Mouse (Mus musculus) cerebellum, postnatal 10 days (tissue): ENCODE measurements around the gene Rtl1.

Source experiments
- DNase-seq, 2 experiments: peaks; one replicate each; pipeline ENCODE4 v3.0.0; 2021; ENCODE audit warnings: mixed read lengths in 2 of 2

Gene Rtl1

DNA sequence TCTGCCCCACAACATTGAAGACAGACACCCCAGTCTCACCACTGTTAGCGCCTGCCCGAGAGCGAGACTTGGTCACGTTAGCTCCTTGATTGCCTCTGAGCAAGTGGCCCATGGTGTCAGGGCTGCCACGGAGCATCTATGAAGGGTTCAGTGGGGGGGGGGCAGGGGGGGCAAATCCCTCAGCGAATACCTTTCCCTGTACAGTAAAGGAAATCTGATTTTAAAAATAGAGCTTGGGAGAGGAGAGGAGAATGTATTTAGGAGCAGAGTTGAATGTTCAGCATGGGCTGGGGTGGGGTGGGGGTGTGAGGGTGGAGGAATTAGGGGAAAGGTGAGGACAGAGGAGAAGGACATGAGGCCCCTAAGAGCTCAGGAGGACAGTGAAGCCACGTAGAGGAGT is at the start of gene Rtl1:
Gene Rtl1 (minus strand): TSS at position 101 of the 400 bp plus-strand sequence.
- DNase-seq = no peak

DNA sequence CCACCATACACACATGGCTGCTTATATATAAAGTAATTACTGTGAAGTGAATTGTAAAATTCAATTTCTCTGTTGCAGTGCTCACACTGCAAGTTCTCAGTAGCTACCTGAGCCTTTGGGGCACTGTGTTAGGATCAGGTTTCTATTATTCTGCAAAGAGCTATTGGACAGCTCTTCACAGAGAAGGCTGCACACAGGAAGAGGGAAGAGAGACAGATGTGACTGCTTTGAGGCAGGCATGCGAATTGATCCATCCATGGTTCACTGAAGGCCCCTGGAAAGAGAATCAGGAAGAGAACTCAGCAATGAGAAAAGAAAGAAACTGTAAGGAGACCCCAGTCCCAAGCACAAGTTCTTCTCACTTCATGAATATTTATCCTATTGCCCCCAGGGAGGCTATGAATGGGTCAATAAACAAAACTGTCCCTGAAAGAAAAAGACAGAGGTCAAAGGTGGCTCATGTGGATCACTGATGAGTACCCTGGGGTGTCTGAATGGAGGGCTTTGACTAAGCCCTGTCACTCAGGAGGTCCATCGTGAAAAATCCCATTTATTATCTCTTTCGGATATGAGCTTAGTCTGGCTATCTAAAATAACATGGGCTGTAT is 40.5 kb upstream of the Rtl1 start:
- DNase-seq = no peak

- DNase-seq = no peak
These were observed 31.9 kb upstream of the Rtl1 start for GRCm38 (mm10) chr12:109632035-109632434.

- no peak for DNase-seq
These were observed 28.8 kb upstream of the Rtl1 start for GRCm38 (mm10) chr12:109628887-109629286.

GRCm38 (mm10) chr12:109626910-109627309 is 26.8 kb upstream of the Rtl1 start:
- no peak for DNase-seq

GRCm38 (mm10) chr12:109620196-109620595 is 20.1 kb upstream of the Rtl1 start:
- DNase-seq = peak in 1 of 2 experiments; percentile 55

DNA sequence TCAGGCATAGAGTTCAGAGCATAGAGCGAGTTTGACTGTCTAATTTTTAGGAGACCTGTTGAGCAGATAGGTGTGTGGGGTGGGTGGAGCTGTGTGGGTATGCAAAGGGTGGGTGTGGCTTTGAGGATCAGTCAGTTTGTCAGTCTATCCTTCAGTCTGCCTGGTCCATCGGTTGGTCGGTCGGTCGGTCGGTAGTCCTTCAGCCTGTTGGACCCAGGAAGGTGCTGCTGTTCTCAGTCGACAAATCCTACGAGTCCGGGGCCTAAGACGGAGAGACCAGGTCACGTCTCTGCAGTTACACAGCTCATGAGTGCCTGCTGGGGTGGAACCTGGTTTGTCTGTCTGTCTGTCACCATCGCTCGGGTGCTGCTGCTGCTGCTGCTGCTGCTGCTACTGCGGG is 17.9 kb upstream of the Rtl1 start:
- DNase-seq = no peak

DNA sequence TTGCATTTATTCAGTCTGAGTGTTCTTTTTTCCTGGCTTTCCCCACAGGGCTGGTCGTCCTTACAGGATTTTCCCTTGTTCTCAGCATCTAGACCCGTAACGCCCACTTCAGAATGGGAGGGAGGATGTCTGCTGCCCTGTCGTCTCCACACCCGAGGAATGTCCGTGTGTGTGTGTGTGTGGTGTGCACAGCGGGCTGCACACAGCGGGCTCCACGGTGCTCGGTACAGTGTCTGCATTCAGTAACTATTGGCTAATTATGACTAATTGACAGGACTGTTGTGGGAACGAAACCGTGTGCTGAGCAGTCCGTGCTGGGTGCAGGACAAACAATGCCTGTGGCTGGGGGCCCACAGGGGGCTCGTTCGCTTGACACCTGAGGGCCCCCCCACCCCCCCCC is 17.0 kb upstream of the Rtl1 start:
- no peak for DNase-seq

GRCm38 (mm10) chr12:109615371-109615770 is 15.2 kb upstream of the Rtl1 start:
- DNase-seq = no peak

DNA sequence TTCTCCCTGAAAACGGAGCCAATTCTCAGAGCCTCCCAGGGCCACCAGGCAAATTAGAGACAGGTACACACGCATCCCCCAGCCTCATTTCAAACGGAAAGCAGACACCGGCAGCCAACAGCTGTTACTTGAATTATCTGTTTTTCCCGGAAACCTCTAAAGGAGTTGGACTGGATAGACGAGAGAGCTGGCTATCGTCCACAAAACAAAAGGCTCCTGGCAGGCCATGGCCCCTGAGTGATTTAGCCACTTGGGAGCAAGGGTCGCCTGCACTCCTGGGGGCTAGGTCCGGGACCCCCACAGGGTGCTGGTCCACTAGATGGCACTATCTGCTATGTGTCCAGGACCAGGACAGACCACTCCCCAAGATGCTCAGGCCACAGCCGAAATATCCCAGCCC is 14.3 kb upstream of the Rtl1 start:
- peak in 1 of 2 experiments; percentile 30 for DNase-seq

DNA sequence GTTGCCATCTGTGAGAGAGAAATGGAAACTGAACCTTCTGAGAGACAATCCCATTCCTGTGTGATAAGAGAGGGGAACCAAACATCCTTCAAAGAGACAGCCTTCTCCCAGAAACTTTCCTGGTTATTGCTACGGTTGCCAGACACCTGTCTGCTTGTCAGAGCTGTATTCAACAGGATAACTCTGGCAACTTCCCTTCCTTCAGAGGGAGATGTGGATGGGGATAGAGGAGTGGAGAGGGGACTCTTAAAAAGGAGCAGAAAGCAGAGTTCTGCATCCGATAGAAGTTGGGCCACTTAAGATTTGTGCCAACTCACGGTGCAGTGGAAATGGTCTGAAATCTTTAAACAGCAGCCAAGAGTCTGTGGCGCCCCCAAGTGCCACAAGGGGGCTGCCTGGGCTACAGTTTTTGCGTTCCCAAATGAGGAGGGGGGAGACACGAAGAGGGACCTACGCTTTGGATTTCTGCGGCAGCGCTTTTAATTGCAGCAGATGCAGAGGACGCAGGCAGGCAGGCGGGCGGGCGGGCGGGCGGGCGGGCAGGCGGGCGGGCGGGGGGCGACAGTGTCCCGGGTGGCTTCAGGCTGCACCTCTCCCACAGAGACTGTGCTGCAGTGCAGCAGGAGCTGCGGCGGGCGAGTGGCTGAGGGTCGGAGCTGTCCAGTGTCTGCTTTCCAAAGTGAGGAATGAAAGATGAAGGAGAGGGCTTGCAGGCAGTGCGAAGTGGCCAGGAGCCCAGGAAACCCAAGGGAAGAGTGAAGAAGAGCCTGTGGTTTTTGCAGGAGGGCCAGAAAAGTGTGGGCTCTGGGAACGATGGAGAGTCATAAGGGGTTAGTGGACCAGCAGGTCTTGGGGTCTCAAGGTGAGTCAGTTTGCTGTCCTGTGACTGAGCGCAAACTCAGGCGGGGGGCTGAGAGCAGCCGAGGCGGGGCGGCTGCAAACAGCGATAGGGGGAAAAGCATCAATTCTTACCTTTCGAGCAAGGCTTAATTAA is 12.6 kb upstream of the Rtl1 start:
- no peak for DNase-seq

GRCm38 (mm10) chr12:109608576-109609440 is 8.7 kb upstream of the Rtl1 start:
- DNase-seq = peak; percentile 41 to 60

DNA sequence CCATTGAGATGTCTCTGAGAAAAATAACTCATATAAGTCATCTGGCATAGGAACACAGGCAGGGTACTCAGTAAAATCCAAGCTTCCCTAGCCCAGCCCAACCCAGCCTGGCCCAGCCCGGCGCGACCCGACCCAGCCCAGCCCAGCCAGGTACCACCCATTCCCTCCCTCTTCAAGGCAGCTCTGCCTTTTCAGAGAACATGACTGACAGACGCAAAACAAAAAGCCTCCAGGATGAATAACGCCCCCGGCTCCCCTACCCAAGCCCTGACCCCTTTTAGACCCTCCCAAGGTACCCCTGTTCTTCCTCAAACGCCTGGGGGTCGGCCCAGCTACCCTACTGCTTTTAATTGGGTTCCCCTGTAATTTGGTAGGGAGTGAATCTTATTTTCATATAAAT is 7.8 kb upstream of the Rtl1 start:
- no peak for DNase-seq

DNA sequence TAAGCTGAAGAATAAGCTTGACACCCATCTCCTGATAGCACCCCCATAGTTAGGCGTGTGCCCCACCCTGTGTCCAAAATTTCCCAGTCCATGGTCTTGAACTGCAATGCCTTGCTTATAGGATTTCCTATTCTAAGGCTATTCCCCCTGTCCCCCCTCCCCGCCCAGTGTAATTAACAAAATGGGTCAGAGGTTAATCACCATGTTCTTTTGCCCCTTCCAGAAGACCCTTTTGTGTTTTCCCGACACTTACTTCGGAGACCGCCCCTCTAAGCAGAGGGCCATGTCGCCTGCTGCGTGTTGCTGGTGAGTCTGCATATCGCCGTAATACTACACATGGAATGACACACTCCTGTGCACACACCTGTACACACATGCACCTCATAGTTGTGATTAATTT is 7.1 kb upstream of the Rtl1 start:
- no peak for DNase-seq

DNA sequence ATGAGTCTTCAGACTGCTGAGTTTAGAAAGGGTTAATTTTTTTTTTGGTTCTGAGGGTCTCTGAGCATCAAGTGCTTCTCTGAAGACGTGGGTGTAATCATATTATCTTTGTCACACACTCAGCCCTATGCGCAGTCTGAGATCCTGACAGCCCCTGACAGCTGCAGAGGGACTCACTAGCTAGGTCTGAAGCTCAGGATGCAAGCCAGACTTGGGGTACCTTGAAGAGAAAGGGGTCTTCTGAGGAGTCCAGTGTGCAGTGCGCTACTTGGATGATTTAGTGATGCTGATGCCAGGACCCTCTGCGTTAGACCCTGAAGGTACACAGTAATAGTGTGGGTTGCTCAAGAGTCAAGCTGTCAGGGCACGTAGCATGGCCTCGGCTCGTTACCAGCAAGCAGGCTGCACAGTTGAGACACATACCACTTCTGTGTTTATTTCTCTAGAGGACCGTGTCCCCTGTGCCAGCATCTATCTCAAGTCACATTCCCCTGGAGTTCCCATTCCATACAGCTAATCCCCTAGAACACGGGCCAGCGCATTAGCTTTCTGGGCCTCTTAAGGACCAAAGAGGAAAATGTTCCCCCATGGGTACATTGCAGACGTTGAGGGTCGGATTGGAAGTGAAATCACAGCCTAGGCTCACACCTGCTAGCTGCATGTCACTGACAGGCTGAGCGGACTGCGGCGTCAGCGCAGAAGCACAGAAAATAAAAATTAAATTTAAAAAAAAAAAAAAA is 5.0 kb upstream of the Rtl1 start:
- DNase-seq = no peak

- DNase-seq = peak in 1 of 2 experiments; percentile 38
These were observed 1.4 kb downstream of the Rtl1 start for GRCm38 (mm10) chr12:109598551-109599250.

DNA sequence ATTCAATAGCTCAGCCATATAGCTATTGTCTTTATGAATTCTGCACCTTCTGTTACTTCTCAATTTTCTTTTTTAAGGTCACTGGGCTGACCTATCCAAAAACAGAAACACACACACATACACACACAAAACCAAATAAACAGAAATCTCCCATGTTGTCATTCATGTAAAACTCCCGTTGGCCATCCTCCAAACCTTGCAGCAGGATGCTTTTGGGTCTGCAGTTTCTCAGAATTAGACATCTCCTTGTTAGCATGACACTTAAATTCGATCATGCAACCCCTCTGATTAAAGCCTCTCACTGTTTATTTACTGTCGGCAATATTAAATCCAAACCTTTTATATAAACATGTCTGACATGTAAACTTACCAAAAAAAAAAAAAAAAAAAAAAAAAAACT is 3.4 kb downstream of the Rtl1 start:
- peak; percentile 50 to 55 for DNase-seq

GRCm38 (mm10) chr12:109596232-109596631 is 3.9 kb downstream of the Rtl1 start:
- peak; percentile 28 to 30 for DNase-seq

- peak; percentile 80 to 82 for DNase-seq
These were observed 4.4 kb downstream of the Rtl1 start for GRCm38 (mm10) chr12:109595753-109596152.

DNA sequence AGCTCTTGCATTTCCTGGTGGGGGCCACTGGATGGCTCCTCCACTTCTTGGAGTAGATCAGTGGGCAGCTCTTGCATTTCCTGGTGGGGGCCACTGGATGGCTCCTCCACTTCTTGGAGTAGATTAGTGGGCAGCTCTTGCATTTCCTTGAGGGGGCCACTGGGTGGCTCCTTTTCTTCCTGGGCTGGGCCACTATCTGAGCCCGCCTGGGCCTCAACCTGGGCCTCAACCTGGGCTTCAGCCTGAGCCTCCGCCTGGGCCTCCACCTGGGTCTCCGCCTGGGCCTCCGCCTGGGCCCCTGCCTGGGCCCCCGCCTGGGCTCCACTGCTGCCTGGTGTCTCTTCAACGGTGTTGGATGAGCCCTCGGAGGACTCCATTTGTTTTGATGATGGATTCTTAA is 5.2 kb downstream of the Rtl1 start:
- no peak for DNase-seq

DNA sequence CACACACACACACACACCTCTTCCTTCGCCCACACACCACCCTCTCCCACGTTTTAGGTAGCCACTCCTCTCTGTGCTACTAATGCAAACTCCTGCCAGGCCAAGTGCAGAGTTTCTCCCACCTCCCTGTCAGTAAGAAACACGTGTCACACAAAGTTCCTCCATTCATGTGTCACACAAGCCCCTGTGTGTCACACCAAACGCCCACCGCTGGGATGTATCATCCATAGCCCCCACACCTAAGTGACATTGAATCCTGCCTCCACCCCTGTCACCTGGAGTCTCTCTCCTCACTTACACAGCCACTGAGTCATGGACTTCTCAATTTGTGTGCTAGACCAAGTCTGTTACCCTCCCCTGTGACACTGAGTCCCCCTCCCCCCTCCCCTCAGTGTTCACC is 17.9 kb downstream of the Rtl1 start:
- no peak for DNase-seq

GRCm38 (mm10) chr12:109572259-109572658 is 27.9 kb downstream of the Rtl1 start:
- no peak for DNase-seq
